Mouse (Mus musculus) kidney, postnatal 25 days (tissue): ENCODE results near the gene Aldh3b1.

ENCODE experiments used
- DNase-seq, 2 experiments: peaks; one replicate each; pipeline ENCODE4 v3.0.0; 2021; ENCODE audit warnings: mixed read lengths in 2 of 2

The Aldh3b1 gene

GRCm38 (mm10) chr19:3910206-3910605, 19.4 kb downstream of the Aldh3b1 start:
- DNase-seq: no peak

- DNase-seq: peak in 1 of 2 experiments; percentile 49
Measured at GRCm38 (mm10) chr19:3907876-3908660, 21.5 kb downstream of the Aldh3b1 start.

DNA sequence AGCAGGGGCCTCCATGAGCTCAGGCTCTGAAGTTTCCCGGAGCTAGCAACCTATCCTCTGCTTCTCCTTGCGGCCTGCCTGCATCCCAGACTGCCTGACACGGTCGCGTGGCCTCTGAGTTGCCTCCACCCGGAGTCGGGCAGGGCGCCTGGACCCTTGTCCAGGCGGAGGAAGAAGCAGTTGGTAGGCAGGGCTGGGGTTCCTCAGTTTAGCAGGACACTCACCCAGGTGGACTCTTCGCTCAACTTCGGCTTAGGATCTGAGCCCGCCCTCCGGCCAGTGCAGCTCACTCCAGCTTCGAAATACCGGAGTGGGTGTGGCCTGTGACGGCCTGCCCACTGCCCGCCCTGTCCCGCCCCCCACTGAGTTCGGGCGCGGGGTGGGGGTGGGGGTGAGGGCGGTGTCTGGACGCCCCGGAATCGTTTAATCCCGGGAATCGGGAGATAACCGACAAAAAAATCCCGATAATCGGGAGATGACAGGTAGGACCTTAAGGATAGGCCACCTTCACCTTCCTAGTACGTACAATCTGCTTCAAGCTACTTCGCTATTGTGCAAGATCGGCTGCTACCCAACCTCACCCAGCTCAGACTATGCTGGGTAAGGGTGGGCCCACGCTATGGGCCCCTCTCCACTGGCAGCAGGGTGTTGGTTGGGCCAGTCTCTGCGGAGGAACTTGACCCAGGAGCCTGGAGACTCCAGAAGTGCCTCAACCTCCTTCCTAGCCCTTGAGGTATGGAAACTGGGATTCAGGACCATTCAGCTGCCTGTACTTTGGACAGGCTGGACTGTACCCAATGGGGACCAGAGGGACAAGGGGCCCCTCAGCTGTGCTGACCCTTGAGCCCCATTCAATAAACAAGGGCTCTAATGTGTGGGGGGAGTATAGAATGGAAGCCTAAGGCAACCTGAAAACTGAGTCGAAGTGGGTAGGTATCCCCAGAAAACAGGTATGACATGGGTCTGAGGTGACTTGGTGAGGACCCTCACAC, 22.5 kb downstream of the Aldh3b1 start, which contains the start of gene Tcirg1:
Gene Tcirg1 (minus strand): TSS at position 339 of the 992 bp plus-strand sequence.
- peak; percentile 91 to 94 for DNase-seq

DNA sequence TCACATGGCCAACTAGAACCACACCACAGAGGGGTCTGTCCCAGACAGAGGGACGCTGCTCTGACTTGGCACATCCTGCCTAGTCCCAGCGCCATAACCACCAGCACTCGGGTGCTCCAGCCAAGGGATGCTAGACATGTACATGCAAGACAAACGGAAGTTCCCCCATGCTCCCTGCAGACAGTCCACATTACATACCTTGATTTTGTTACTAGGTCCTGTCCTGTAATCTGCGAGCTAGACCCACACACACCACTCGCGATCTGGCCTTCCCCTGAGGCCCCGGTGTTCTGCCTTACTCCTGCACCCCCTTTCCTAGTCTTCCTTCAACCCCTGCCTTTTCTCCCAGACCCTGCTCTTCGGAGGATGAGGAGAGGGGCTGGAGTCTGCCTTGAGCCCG, 23.3 kb downstream of the Aldh3b1 start:
- peak in 1 of 2 experiments; percentile 46 for DNase-seq

DNA sequence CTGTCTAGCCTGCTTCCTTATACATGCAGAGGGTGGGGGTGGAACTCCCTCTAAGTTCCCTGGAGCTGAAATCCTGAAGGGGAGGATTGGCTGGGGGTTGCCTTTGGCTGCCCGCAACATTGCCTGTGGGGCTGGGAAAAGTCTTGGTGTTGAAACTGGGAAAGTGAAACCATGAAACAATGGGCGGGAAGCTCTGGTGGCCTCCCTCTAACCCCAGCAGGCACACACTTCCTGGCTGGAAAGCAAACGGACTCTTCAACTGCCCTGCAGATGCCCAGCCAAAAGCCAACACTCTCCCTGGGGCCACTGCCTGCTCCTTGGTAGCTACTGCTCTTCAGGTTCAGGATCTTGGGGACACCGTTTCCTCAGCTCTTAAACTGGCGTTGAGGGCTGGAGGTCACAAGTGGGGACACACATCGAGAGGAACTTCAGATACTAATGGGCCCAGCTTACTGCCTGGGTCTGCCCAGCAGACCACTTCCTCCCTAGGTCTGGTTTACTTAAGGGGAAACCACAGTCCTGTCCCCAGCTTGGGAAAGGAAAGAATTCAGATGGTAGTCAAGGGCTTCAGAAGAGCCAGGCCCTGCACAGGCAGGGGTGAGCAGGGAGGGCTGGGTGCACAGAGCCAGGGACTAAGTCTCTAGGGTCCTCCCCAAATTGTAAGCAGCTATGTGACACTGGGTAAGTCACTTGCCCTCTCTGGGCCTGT, 24.2 kb downstream of the Aldh3b1 start:
- peak; percentile 45 to 61 for DNase-seq

DNA sequence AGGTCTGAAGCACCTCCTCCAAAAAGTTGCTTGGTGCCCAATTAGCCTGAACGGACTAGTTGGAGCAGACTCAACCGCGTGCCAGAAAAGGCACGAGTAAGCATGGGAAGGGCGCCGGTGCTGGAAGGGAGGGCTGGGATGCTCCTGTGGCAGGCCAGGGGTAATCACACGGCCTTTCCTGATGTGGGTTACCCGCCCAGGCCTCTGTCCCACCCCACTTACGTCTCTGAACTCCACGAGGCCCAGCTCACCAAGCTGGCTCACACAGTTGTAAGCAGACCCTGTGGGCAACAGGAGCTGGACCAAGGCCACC, 25.3 kb downstream of the Aldh3b1 start:
- peak in 1 of 2 experiments; percentile 45 for DNase-seq

DNA sequence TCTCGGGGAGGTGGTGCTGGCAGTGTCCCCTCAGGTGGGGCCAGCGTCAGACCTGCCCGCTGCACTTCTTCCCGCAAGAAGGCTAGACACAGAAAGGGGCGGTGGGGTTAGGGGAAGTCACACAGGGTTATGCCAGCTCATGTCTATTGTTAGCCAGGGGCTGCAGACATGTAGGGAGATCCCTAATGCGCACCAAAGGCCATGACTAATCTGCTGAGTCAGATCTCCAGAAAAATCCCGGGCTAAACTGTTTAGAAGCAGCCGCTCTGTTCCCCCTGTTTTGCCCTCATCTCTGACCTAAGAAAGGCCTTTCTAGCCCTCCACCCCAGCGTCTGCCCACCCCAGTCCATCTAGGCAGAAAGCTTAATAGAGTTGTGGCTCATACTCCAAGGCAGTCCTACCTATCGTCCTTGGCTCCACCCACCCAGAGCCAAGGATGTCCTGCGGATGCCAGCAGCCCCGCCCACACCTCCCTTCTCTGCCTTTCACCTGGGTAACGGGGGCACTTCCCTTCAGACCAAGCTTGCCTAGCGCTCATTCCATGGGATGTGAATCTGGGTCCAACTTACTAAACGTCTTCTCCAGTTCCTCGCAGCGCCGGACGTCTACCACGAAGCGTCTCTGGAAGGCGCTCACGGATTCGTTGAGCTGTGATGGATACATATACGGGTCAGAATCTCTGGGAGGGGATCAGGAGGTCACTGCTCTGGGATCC, 25.8 kb downstream of the Aldh3b1 start:
- DNase-seq: peak in 1 of 2 experiments; percentile 36

DNA sequence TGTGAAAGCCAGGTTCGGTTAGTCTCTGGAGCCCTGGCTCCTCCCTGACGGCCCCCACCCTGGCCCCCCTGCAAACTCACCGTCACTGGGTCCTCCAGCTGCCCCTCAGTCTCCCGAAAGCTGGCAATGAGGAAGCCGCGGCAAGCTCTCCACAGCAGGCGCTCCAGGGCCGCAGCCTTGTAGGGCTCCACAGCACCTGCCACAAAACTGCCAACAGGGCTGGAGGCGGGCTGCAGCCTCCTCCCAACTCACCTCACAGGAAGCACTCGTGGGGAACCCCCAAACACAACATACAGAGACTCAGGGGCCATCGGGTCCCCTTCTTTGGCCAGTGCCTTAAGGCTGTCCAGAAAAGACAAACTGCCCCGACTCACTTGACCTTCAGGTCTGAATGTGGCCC, 26.6 kb downstream of the Aldh3b1 start:
- peak in 1 of 2 experiments; percentile 32 for DNase-seq

DNA sequence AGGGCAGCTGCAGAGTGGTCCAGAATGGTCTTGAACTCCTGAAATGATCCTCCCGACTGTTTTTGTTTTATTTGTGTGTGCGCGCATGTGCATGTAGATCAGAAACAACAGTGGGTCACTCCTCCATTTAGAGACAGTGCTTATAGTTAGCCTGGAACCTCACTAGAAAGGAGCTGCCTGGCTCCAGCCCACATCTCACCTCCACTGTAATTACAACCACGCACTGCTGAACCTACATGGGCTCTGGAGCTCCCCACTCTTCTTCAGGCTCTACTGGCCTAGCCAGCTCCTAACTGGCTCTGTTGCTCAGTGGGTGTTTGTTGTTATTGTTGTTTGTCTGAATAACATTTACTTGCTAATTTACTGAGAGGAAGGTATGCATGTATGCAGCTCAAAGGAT, 30.0 kb downstream of the Aldh3b1 start:
- DNase-seq: no peak

DNA sequence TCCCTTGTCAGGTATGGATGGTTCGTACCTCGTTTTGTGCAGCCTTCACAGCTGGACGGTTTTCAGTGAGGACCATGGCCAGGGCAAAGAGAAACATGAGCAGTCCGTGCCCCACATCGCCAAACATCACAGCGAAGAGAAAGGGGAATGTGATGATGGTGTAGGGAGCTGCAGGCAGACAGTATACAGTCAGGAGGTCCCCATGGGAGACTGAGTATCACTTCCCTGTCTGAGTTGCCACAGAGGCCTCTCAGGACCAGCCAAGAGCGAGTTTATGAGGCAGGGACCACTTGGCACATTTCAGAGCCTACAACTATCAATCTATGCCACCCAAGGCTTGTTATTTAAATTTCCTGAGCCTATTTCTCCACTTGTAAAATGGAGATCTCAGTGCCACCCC, 30.7 kb downstream of the Aldh3b1 start:
- no peak for DNase-seq

DNA sequence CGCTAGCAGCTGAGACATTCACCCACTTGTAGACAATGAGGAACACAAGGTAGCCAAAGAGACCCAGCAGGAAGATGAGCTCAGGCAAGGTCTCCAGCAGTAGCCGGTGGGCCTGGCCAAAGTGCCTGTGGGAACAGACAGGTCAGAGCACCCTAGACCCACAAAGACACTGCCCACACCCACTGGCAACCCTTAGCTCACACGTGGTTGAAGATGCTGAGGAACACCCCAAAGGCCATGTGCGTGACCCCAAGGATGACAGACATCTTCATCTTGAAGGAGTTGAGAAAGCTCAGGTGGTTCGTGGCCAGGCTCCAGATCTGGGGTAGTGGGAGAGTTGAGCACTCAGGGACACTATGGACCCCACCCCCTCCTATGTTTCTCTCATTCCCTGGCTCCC, 32.1 kb downstream of the Aldh3b1 start:
- DNase-seq: no peak

DNA sequence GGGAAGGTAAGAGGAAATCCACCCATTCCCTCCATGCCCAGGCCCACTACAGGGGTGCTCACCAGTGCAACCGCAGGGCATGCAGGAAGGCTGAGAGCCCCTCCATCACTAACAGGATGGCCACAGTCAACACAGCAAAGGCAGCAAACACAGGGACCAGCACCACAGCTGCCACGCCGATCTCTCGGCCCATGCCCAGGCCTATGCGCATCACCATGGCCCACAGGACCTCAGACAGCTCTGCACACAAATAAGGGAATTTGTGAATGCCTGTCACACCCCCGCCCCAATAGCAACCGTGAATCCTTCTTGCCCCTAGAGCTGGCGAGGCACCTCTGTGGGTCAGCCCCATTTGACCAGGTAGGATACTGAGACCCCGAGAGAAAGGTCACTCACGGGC, 33.4 kb downstream of the Aldh3b1 start:
- no peak for DNase-seq

DNA sequence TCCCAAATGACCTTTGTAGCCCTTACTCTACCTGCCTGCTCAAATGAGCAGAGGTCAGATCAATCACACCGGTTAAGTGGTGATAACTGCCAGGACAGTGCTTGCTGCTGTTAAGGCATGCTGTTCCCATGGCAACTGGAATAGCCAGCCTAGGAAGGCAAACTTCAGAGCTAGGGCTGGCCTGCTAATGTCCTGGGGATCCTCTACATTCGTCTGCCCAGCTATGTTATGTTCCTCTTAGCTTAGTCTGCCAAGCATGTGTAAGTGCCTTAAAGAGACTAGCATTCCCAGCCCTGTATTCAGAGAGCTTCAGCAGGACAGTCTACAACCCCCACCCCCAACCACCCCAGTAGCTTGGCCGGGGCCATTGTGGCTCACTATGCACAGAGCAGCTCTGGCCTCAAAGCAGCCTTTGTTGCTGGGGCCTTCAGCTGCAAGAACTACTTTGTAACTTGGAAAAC, 34.4 kb downstream of the Aldh3b1 start:
- DNase-seq: no peak

DNA sequence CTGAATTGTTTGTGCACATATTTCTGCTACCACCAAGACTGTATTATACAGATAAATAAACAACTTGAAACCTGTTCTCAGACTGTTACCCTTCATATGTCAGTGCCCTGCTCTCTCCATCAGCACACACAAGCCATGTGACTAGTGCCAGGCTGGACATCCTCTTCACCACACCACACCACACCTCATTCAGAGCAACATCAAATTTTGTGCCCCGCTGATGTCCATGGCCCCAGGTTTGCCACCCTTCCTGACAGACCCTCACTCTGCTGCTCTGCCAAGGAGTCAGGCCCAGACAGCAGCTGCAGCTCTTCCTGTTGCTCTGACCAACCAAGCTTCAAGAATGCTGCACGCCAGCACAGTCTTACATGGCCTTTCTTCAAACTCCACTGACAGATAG, 35.3 kb downstream of the Aldh3b1 start:
- DNase-seq: no peak

GRCm38 (mm10) chr19:3893545-3894116, 36.0 kb downstream of the Aldh3b1 start:
- no peak for DNase-seq

DNA sequence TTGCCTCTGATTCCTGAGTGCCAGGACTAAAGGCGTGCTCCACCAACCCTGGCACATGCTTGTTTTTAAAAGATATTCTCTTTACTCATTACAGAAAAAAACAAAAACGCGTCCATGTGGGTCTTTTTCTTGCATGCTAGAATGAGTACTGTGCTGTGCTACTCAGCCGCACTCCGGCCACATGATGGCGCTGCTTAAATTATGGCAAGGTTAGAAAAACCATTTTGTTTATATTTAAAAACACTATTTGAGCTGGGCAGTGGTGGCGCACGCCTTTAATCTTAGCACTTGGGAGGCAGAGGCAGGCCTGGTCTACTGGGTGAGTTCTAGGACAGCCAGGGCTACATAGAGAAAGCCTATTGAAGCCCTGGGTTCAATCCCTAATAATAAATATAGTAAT, 39.4 kb downstream of the Aldh3b1 start:
- peak in 1 of 2 experiments; percentile 50 for DNase-seq

DNA sequence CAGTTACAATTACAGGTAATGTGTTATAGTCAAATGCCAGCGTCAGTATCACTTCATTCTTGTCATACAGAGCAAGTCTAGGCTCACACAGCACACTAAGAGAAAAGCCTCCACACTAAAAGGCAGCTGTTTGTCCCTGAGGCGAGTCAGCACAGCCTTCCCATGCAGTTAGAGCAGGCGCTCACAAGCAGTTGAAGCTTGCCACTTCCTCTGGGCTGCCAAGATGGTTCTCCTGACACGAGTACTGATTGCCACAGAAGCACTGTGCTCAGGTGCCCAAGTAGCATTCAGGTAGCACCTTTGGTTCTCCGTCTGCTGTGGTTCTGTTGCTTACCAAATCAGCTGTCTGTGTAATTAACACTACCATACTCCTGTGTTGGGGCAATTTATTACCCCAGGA, 40.5 kb downstream of the Aldh3b1 start:
- DNase-seq: no peak

DNA sequence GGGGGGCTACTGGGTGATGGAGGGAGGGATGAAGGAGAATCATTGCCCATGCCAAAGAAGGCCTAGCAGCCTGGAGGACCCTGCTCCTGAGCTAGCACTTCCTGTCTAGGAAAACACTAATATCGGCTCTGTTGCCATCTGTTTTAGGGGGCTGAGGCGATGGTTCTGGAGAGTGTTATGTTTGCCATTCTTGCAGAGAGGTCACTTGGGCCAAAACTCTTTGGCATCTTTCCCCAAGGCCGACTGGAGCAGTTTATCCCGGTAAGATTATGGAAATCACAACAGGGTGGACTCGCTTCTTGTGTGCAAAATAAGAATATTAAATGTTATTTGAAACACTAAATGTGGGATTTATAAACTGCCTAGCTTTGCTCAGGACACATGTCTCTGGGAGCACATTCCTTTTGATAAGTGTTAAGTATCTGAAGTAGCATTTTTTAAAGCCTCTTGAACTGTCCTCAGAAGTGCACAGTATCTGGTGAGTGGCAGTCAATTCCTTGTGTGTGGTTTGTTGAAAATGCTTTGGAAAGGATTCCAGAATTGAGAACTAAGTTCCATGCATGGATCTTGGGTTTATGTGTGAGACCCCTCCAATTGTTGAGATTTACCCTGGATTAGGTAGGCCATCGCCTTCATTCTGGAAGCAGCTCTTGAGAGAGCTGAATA, 45.1 kb downstream of the Aldh3b1 start:
- no peak for DNase-seq

DNA sequence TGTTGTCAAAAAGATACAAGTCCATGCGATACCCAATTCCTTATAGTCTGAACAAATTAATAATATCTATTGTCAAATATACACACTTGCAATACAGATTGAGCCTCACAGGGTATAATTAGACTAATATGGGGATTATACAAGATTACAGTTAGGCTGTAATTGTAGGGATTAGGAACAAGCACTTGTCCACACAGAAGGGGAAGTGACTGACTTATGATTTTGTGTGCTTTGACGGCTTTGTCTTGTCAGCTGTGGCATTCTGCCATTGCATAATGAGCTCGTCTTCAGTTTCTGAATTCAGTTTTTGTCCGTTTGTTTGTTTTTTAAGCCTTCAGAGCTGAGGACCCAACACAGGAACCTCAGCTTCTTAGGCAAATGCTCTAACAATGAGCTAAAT, 47.4 kb downstream of the Aldh3b1 start:
- DNase-seq: no peak

DNA sequence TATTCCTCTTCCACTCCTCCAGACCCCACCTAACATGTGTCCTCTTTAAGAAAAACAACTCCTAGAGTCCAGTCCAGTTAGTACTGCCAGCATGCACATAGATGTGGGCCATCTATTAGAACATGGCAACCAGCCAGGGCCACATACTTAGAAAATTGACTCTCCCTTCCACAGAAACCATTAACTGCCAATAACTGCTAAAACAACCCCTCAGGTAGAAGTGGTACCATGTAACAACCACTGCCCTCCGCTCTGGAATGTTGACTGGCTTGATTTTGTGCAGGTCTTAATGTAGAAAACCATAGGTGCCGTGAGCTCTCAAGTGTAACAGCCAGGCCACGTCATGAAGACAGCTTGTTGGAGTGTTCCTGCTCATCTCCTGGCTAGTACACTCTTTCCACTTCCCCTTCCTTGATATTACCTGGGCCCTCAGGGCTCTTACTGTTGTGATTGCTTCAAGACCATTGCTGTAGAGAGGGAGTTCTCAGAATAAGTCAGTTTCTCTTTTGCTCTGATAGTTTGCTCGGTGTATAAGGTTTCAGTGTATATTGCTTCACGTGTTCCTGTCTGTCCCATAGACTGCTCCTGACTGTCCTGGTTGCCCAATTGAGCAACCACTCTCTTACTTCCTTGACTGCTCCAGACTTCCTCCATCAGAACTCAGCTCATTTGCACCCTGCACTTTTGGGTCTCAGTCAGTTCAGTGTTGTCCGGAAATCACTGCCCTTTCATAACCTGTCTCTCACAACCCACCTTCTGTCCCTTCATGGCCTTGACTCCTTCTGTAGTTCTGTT, 49.4 kb downstream of the Aldh3b1 start:
- peak; percentile 59 to 66 for DNase-seq
